Mouse (Mus musculus): ENCODE measurements at regions not wholly inside any gene's neighbourhood (a gene's known extent, or its start where the extent isn't known, plus 50 kb on each side); places are given as distances from the start of the nearest gene placed in this dataset.

GRCm38 (mm10) chr4:84114162-84115040 lies 560.7 kb downstream of the Bnc2 start:
- no peaks in the 10 kb centered on the region for H3K36me3 ChIP-seq (ENCODE audit: control insufficient read depth, insufficient read depth, low read length)
- no peak for DNase-seq (ENCODE audit: low read depth in 1 of 2, low spot score in 2 of 2)
- H3K4me3 ChIP-seq (ENCODE audit: extremely low read depth, insufficient read depth, insufficient read length): no peak overlapping the region
- 84% methylated on average over 10 of the region's 10 CpGs for WGBS
- no peak overlapping the region for H3K27ac ChIP-seq (ENCODE audit: insufficient read depth, low read length)
- H3K27me3 ChIP-seq (ENCODE audit: control insufficient read depth, insufficient read depth, low read length): no peaks in the 10 kb centered on the region
- no peak for TF ChIP-seq CTCF (IDR thresholded peaks at IDR 0.05; ENCODE audit: extremely low read depth, insufficient read depth, insufficient read length, insufficient replicate concordance)
- no peaks in the 10 kb centered on the region for H3K4me1 ChIP-seq (ENCODE audit: control insufficient read depth, insufficient read depth, insufficient read length)

GRCm38 (mm10) chr4:84118284-84118919 lies 556.7 kb downstream of the Bnc2 start:
- H3K27ac ChIP-seq (ENCODE audit: insufficient read depth, low read length): no peak overlapping the region
- no peaks in the 10 kb centered on the region for H3K36me3 ChIP-seq (ENCODE audit: control insufficient read depth, insufficient read depth, low read length)
- TF ChIP-seq CTCF (IDR thresholded peaks at IDR 0.05; ENCODE audit: extremely low read depth, insufficient read depth, insufficient read length, insufficient replicate concordance): no peak
- TF ChIP-seq POLR2A (IDR thresholded peaks at IDR 0.05; ENCODE audit: low read depth, low read length): no peak
- no peak overlapping the region for H3K4me3 ChIP-seq (ENCODE audit: extremely low read depth, insufficient read depth, insufficient read length)
- no peaks in the 10 kb centered on the region for H3K4me1 ChIP-seq (ENCODE audit: control insufficient read depth, insufficient read depth, insufficient read length)
- H3K27me3 ChIP-seq (ENCODE audit: control insufficient read depth, insufficient read depth, low read length): no peaks in the 10 kb centered on the region
- WGBS: 82% methylated on average over 2 of the region's 2 CpGs
- no peak for DNase-seq (ENCODE audit: low read depth in 1 of 2, low spot score in 2 of 2)

- Histone ChIP-seq H3K27ac (ENCODE audit: insufficient read depth, low read length) (no peak overlapping the region), H3K4me1 (ENCODE audit: control insufficient read depth, insufficient read depth, insufficient read length) (no peaks in the 10 kb centered on the region), H3K27me3 (ENCODE audit: control insufficient read depth, insufficient read depth, low read length) (no peaks in the 10 kb centered on the region), H3K4me3 (ENCODE audit: extremely low read depth, insufficient read depth, insufficient read length) (no peak overlapping the region), H3K36me3 (ENCODE audit: control insufficient read depth, insufficient read depth, low read length) (no peaks in the 10 kb centered on the region)
- DNase-seq (ENCODE audit: low read depth in 1 of 2, low spot score in 2 of 2): no peak
- 85% methylated on average over 7 of the region's 7 CpGs for WGBS
- TF ChIP-seq POLR2A (IDR thresholded peaks at IDR 0.05; ENCODE audit: low read depth, low read length) (no peak), CTCF (IDR thresholded peaks at IDR 0.05; ENCODE audit: extremely low read depth, insufficient read depth, insufficient read length, insufficient replicate concordance) (no peak)
Observed at GRCm38 (mm10) chr4:84119616-84120015, 555.5 kb downstream of the Bnc2 start.

GRCm38 (mm10) chr4:84120330-84120729 lies 554.7 kb downstream of the Bnc2 start:
- WGBS: 92% methylated on average over 7 of the region's 7 CpGs
- no peak for TF ChIP-seq POLR2A (IDR thresholded peaks at IDR 0.05; ENCODE audit: low read depth, low read length)
- no peak for TF ChIP-seq CTCF (IDR thresholded peaks at IDR 0.05; ENCODE audit: extremely low read depth, insufficient read depth, insufficient read length, insufficient replicate concordance)
- no peak overlapping the region for H3K27ac ChIP-seq (ENCODE audit: insufficient read depth, low read length)

GRCm38 (mm10) chr4:84121442-84121841 lies 553.6 kb downstream of the Bnc2 start:
- TF ChIP-seq POLR2A (IDR thresholded peaks at IDR 0.05; ENCODE audit: low read depth, low read length) (no peak), CTCF (IDR thresholded peaks at IDR 0.05; ENCODE audit: extremely low read depth, insufficient read depth, insufficient read length, insufficient replicate concordance) (no peak)
- Histone ChIP-seq H3K4me1 (ENCODE audit: control insufficient read depth, insufficient read depth, insufficient read length) (no peaks in the 10 kb centered on the region), H3K27ac (ENCODE audit: insufficient read depth, low read length) (no peak overlapping the region), H3K27me3 (ENCODE audit: control insufficient read depth, insufficient read depth, low read length) (no peaks in the 10 kb centered on the region), H3K36me3 (ENCODE audit: control insufficient read depth, insufficient read depth, low read length) (no peaks in the 10 kb centered on the region), H3K4me3 (ENCODE audit: extremely low read depth, insufficient read depth, insufficient read length) (no peak overlapping the region)
- no peak for DNase-seq (ENCODE audit: low read depth in 1 of 2, low spot score in 2 of 2)
- WGBS: 91% methylated on average over 10 of the region's 10 CpGs

More at GRCm38 (mm10) chr4:84120330-84120729, 554.7 kb downstream of the Bnc2 start:
- no peak for DNase-seq (ENCODE audit: low read depth in 1 of 2, low spot score in 2 of 2)
- no peaks in the 10 kb centered on the region for H3K36me3 ChIP-seq (ENCODE audit: control insufficient read depth, insufficient read depth, low read length)
- no peak overlapping the region for H3K4me3 ChIP-seq (ENCODE audit: extremely low read depth, insufficient read depth, insufficient read length)
- no peaks in the 10 kb centered on the region for H3K27me3 ChIP-seq (ENCODE audit: control insufficient read depth, insufficient read depth, low read length)
- no peaks in the 10 kb centered on the region for H3K4me1 ChIP-seq (ENCODE audit: control insufficient read depth, insufficient read depth, insufficient read length)

GRCm38 (mm10) chr4:84126400-84126799 lies 548.7 kb downstream of the Bnc2 start:
- H3K36me3 ChIP-seq (ENCODE audit: control insufficient read depth, insufficient read depth, low read length): no peaks in the 10 kb centered on the region
- H3K4me1 ChIP-seq (ENCODE audit: control insufficient read depth, insufficient read depth, insufficient read length): no peaks in the 10 kb centered on the region
- TF ChIP-seq CTCF (IDR thresholded peaks at IDR 0.05; ENCODE audit: extremely low read depth, insufficient read depth, insufficient read length, insufficient replicate concordance) (no peak), POLR2A (IDR thresholded peaks at IDR 0.05; ENCODE audit: low read depth, low read length) (no peak)
- no peaks in the 10 kb centered on the region for H3K27me3 ChIP-seq (ENCODE audit: control insufficient read depth, insufficient read depth, low read length)
- H3K4me3 ChIP-seq (ENCODE audit: extremely low read depth, insufficient read depth, insufficient read length): no peak overlapping the region
- no peak overlapping the region for H3K27ac ChIP-seq (ENCODE audit: insufficient read depth, low read length)
- no peak for DNase-seq (ENCODE audit: low read depth in 1 of 2, low spot score in 2 of 2)
- 74% methylated on average over 4 of the region's 4 CpGs for WGBS

- Histone ChIP-seq H3K27ac (ENCODE audit: insufficient read depth, low read length) (no peak overlapping the region), H3K36me3 (ENCODE audit: control insufficient read depth, insufficient read depth, low read length) (no peaks in the 10 kb centered on the region), H3K4me3 (ENCODE audit: extremely low read depth, insufficient read depth, insufficient read length) (no peak overlapping the region), H3K4me1 (ENCODE audit: control insufficient read depth, insufficient read depth, insufficient read length) (no peaks in the 10 kb centered on the region), H3K27me3 (ENCODE audit: control insufficient read depth, insufficient read depth, low read length) (no peaks in the 10 kb centered on the region)
- WGBS: 77% methylated on average over 2 of the region's 2 CpGs
- no peak for DNase-seq (ENCODE audit: low read depth in 1 of 2, low spot score in 2 of 2)
- no peak for TF ChIP-seq CTCF (IDR thresholded peaks at IDR 0.05; ENCODE audit: extremely low read depth, insufficient read depth, insufficient read length, insufficient replicate concordance)
- TF ChIP-seq POLR2A (IDR thresholded peaks at IDR 0.05; ENCODE audit: low read depth, low read length): no peak
Observed at GRCm38 (mm10) chr4:84127380-84127779, 547.7 kb downstream of the Bnc2 start.
